Mouse (Mus musculus) testis, adult 2 months (tissue): ENCODE data around the gene Vash2.

Experiments used
- CTCF ChIP-seq: fragments of 200-500 bp; IDR thresholded peaks from 2 replicates; pipeline ENCODE4 v1.5.1; 2012; ENCODE audit warnings: low read depth, mild to moderate bottlenecking, inconsistent platforms, low read length, moderate library complexity; ENCODE audit not compliant: control insufficient read depth, insufficient read depth, insufficient replicate concordance
- POLR2A ChIP-seq: fragments of 200-500 bp; IDR thresholded peaks from 2 replicates; pipeline ENCODE4 v1.6.1; 2012; ENCODE audit warnings: low read depth, mild to moderate bottlenecking, inconsistent platforms, low read length, moderate library complexity; ENCODE audit not compliant: control insufficient read depth

DNA sequence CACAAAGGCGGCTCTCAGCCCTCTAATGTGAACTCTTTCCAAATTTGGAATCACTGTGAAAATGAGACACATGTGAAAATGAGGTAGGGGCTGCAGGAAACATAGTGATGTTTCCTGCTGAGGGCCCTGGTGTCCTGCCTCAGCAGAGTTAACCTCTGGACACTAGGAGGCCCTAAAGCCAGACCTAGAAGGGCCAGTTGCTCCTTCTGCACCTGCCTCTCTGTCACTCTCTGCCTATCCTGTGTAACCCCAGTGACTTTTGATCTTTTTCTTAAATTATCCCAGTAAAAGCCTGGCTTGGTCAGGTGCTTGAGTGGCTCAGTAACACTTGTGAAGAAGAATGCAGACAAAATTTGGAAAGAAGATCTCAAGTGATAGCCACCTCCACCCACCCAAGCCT lies 4.3 kb downstream of the Vash2 start:
- TF ChIP-seq CTCF (no peak), POLR2A (no peak)
